ENCODE assay signal across 22 mouse cellular contexts in genomic region chr9:48654730-48655129, GRCm38 (mm10). TPM values are rescaled to one million over a fixed set of nuclear protein-coding genes. Genes with fewer than 3 reads are reported as not detected.
A peak's percentile ranks its signal among the peaks of the same experiment; 100 is the strongest.
DNase-seq lines count a peak whose midpoint lies in the region; ATAC-seq and TF ChIP-seq lines count a peak whose summit lies in the region.
"Had no signal": no experiment of that assay in that cellular context is flagged by ENCODE, and none has a peak within 500 bp of the region (broad histone marks: within the 10 kb centered on the region; RNA-seq: fewer than 3 reads in every experiment).

No protein-coding gene starts in this region.

- ATAC-seq in liver, embryonic 14.5 days (ENCODE audit: insufficient read depth), result no peak
- ATAC-seq: activated CD4-positive, CD25-positive, alpha-beta regulatory T cell, adult 4 months; forebrain, embryonic 13.5 days; inflammation-experienced regulatory T-cells, adult 6 months; lung, postnatal 0 days had no signal

- no peak overlapping the region for H3K9ac ChIP-seq in CH12.LX (ENCODE audit: insufficient read depth, low read depth)
- H3K9ac ChIP-seq in liver, embryonic 14.5 days (replicated peaks), result no peak overlapping the region
- H3K9ac ChIP-seq: forebrain, embryonic 13.5 days; heart, embryonic 15.5 days; limb, embryonic 15.5 days had no signal

- H3K4me1 ChIP-seq in CH12.LX (ENCODE audit: control insufficient read depth in 1 of 2, insufficient read depth in 2 of 2), result peaks cover 8 to 37% of the 10 kb centered on the region in 2 experiments
- H3K4me1 ChIP-seq in embryonic facial prominence, embryonic 10.5 days, result peaks cover 64% of the 10 kb centered on the region
- peaks cover 15 to 22% of the 10 kb centered on the region in 2 experiments for H3K4me1 ChIP-seq in liver, embryonic 14.5 days (replicated peaks; ENCODE audit: control insufficient read depth in 2 of 2, insufficient read depth in 2 of 2, low read length in 1 of 2)
- H3K4me1 ChIP-seq: limb, embryonic 15.5 days had no signal

- no peak for DNase-seq in layer of hippocampus, adult 2 months (ENCODE audit: low spot score in 2 of 2)
- no peak for DNase-seq in layer of hippocampus, postnatal 10 days (ENCODE audit: low spot score in 2 of 2)
- peak; percentile 35 for DNase-seq in CH12.LX (ENCODE audit: extremely low read depth)
- DNase-seq in embryonic facial prominence, embryonic 10.5 days (ENCODE audit: low spot score), result peak; percentile 42
- DNase-seq in liver, embryonic 14.5 days (ENCODE audit: low read depth in 3 of 3, low spot score in 3 of 3), result no peak
- DNase-seq in yolk sac, embryonic 10.5 days (ENCODE audit: low spot score), result no peak
- no peak for DNase-seq in layer of hippocampus, adult 18-20 months (ENCODE audit: low spot score in 2 of 2)
- DNase-seq: adrenal gland, postnatal 14 days; cerebellum, adult 9-11 months; gastrocnemius, postnatal 14 days; kidney, adult 9 months; kidney, postnatal 36 days; thymus, postnatal 25 days had no signal

- peaks cover 5% of the 10 kb centered on the region for H3K9me3 ChIP-seq in CH12.LX (replicated peaks; ENCODE audit: low read length)
- H3K9me3 ChIP-seq in embryonic facial prominence, embryonic 10.5 days, result peaks cover 6% of the 10 kb centered on the region
- no peaks in the 10 kb centered on the region for H3K9me3 ChIP-seq in liver, embryonic 14.5 days (ENCODE audit: control insufficient read depth, low read length)
- H3K9me3 ChIP-seq: heart, embryonic 15.5 days; limb, embryonic 15.5 days had no signal

- in situ Hi-C loops in CH12.LX (cut with MboI; ENCODE audit: low pct_ligation_motif_present, low pct_unique_long_range_greater_than_20kb, low sequenced_read_pairs), result no loop called here

- no peak overlapping the region for H3K4me3 ChIP-seq in layer of hippocampus, adult 2 months
- H3K4me3 ChIP-seq in CH12.LX (replicated peaks in 1 of 3; ENCODE audit: low read depth in 2 of 3, low read length in 2 of 3, poor library complexity in 1 of 3), result no peak overlapping the region
- no peak overlapping the region for H3K4me3 ChIP-seq in embryonic facial prominence, embryonic 10.5 days
- no peak overlapping the region for H3K4me3 ChIP-seq in liver, embryonic 14.5 days (ENCODE audit: insufficient read depth in 1 of 2, low read depth in 2 of 2, low read length in 2 of 2)
- H3K4me3 ChIP-seq: forebrain, embryonic 13.5 days; heart, embryonic 15.5 days; limb, embryonic 15.5 days had no signal

- H3K27ac ChIP-seq in layer of hippocampus, adult 2 months, result peak overlapping the region; percentile 43; the same call in 1 of the 2 replicates
- no peak overlapping the region for H3K27ac ChIP-seq in CH12.LX (ENCODE audit: insufficient read depth, low read depth)
- H3K27ac ChIP-seq in embryonic facial prominence, embryonic 10.5 days (replicated peaks), result no peak overlapping the region
- H3K27ac ChIP-seq in liver, embryonic 14.5 days, result peak overlapping the region; percentile 20; the same call in 1 of the 2 replicates
- H3K27ac ChIP-seq: forebrain, embryonic 13.5 days; heart, embryonic 15.5 days; limb, embryonic 15.5 days; stomach, postnatal 0 days had no signal

- TF ChIP-seq RAD21 in CH12.LX (IDR thresholded peaks at IDR 0.05; ENCODE audit: low read depth, low read length), result no peak

- dilution Hi-C loops in CH12.LX (cut with MboI; ENCODE audit: extremely low pct_ligation_motif_present, extremely low pct_unique_long_range_greater_than_20kb, low sequenced_read_pairs), result no loop called here

- H3K4me2 ChIP-seq in CH12.LX (ENCODE audit: insufficient read depth, low read depth, poor library complexity, severe bottlenecking), result no peak overlapping the region
- H3K4me2 ChIP-seq in liver, embryonic 14.5 days (ENCODE audit: low read depth), result peak overlapping the region; percentile 41
- H3K4me2 ChIP-seq: forebrain, embryonic 13.5 days; heart, embryonic 15.5 days; limb, embryonic 15.5 days had no signal

- no peaks in the 10 kb centered on the region for H3K79me2 ChIP-seq in CH12.LX (replicated peaks; ENCODE audit: control insufficient read depth, extremely low read depth, insufficient read depth, poor library complexity, severe bottlenecking)

- no peak for TF ChIP-seq CTCF in layer of hippocampus, adult 2 months (conservative IDR thresholded peaks at IDR 0.05)
- TF ChIP-seq CTCF in CH12.LX (conservative IDR thresholded peaks at IDR 0.05 in 1 of 2, IDR thresholded peaks at IDR 0.05 in 1 of 2; ENCODE audit: low read depth in 2 of 2, low read length in 2 of 2), result no peak
- TF ChIP-seq CTCF in liver, embryonic 14.5 days (IDR thresholded peaks at IDR 0.05; ENCODE audit: low read depth), result no peak

- TF ChIP-seq EP300 in CH12.LX (IDR thresholded peaks at IDR 0.05; ENCODE audit: low read length), result no peak
- no peak for TF ChIP-seq EP300 in liver, embryonic 14.5 days (IDR thresholded peaks at IDR 0.05; ENCODE audit: low read depth)

- peaks cover 5 to 9% of the 10 kb centered on the region in 2 experiments for H3K36me3 ChIP-seq in CH12.LX (replicated peaks in 1 of 2; ENCODE audit: control insufficient read depth in 1 of 2, insufficient read depth in 1 of 2, low read length in 1 of 2)
- peaks cover 31% of the 10 kb centered on the region for H3K36me3 ChIP-seq in embryonic facial prominence, embryonic 10.5 days (replicated peaks)
- H3K36me3 ChIP-seq in liver, embryonic 14.5 days (replicated peaks; ENCODE audit: control insufficient read depth, insufficient read depth, low read depth), result no peaks in the 10 kb centered on the region
- H3K36me3 ChIP-seq: heart, embryonic 15.5 days; limb, embryonic 15.5 days had no signal

- 17% methylated on average over 8 of the region's 8 CpGs for WGBS in embryonic facial prominence, embryonic 10.5 days
- 12% methylated on average over 8 of the region's 8 CpGs for WGBS in liver, embryonic 14.5 days (ENCODE audit: insufficient replicate concordance)

- no peak for TF ChIP-seq POLR2A in CH12.LX (IDR thresholded peaks at IDR 0.05; ENCODE audit: low read depth, low read length)

- H3K27me3 ChIP-seq in CH12.LX (replicated peaks), result no peaks in the 10 kb centered on the region
- peaks cover 5% of the 10 kb centered on the region; the same call in 1 of the 2 replicates for H3K27me3 ChIP-seq in embryonic facial prominence, embryonic 10.5 days (replicated peaks; ENCODE audit: low read depth, poor library complexity, severe bottlenecking)
- H3K27me3 ChIP-seq in liver, embryonic 14.5 days (ENCODE audit: control insufficient read depth, insufficient read depth, low read length), result no peaks in the 10 kb centered on the region

TF ChIP-seq in CH12.LX, 34 proteins besides CTCF, POLR2A, EP300 and RAD21:
- no peak for TF ChIP-seq PAX5 (IDR thresholded peaks at IDR 0.05; ENCODE audit: low read length)

RNA-seq across cellular contexts. Expression of gene Nnmt, which starts 49.8 kb away (rescaled TPM):
- total RNA-seq in layer of hippocampus, adult 2 months (2021), result 1 to 10 TPM; 1.7 to 1.9 TPM
- total RNA-seq in layer of hippocampus, postnatal 10 days (2021), result 1 to 10 TPM; 7.0 to 7.6 TPM
- total RNA-seq in CH12.LX (2012; rRNA removed) (not detected in 2 replicates), CH12.LX (2014; rRNA removed) (not detected in 2 replicates)
- not detected in 2 replicates for polyA plus RNA-seq in CH12.LX (2012; ENCODE audit: insufficient read length, low read depth)
- 0.59 and 0.61 TPM in 2 replicates for polyA plus RNA-seq in embryonic facial prominence, embryonic 10.5 days (2016; fragmentation: Nextera tagmentation; extraction: Ambion mirVana)
- 0.04 TPM in 1 of 2 replicates, not detected in the other for polyA plus RNA-seq in liver, embryonic 14.5 days (2012; rRNA removed)
- polyA plus RNA-seq in liver, embryonic 14.5 days (2014; fragmentation: Nextera tagmentation; extraction: Ambion mirVana), result 0.14 and 0.19 TPM in 2 replicates
- 1 to 10 TPM; 2.3 to 2.7 TPM for total RNA-seq in layer of hippocampus, adult 18-20 months (2021)
- total RNA-seq: hematopoietic stem cell, adult 5-6 weeks had no signal
- polyA plus RNA-seq: activated CD4-positive, CD25-positive, alpha-beta regulatory T cell, adult 4 months; forebrain, embryonic 13.5 days; G1E had no signal

Comparison
In these comparisons a context has a peak if more than half of its experiments do, and no peak if none do; other contexts are left out.
1. DNase-seq: peak in CH12.LX (single experiment) and embryonic facial prominence, embryonic 10.5 days (single experiment); none in layer of hippocampus, adult 2 months (0 of 2), layer of hippocampus, postnatal 10 days (0 of 2), liver, embryonic 14.5 days (0 of 3), yolk sac, embryonic 10.5 days (single experiment) and layer of hippocampus, adult 18-20 months (0 of 2).
2. H3K27ac ChIP-seq: peak in layer of hippocampus, adult 2 months (single experiment) and liver, embryonic 14.5 days (single experiment); none in CH12.LX (single experiment) and embryonic facial prominence, embryonic 10.5 days (single experiment).